Mouse (Mus musculus): ENCODE measurements around the gene Nectin1.

The Nectin1 gene

GRCm38 (mm10) chr9:43743647-43744137, at the start of gene Nectin1:
Gene Nectin1, plus strand, starts transcription at chr9:43743984.
- DNase-seq: peak; percentile 91

- DNase-seq: peak; percentile 79
Measured at GRCm38 (mm10) chr9:43698080-43698712, 45.6 kb upstream of the Nectin1 start.

GRCm38 (mm10) chr9:43698841-43699240, 44.9 kb upstream of the Nectin1 start:
- no peak for DNase-seq

- DNase-seq: no peak
Measured at GRCm38 (mm10) chr9:43699417-43700225, 44.2 kb upstream of the Nectin1 start.

GRCm38 (mm10) chr9:43700226-43700579, 43.6 kb upstream of the Nectin1 start:
- DNase-seq: no peak

- DNase-seq: no peak
Measured at GRCm38 (mm10) chr9:43701748-43702147, 42.0 kb upstream of the Nectin1 start.

GRCm38 (mm10) chr9:43707571-43707970, 36.2 kb upstream of the Nectin1 start:
- DNase-seq: no peak

- no peak for DNase-seq
Measured at GRCm38 (mm10) chr9:43708715-43709114, 35.1 kb upstream of the Nectin1 start.

GRCm38 (mm10) chr9:43713432-43713831, 30.4 kb upstream of the Nectin1 start:
- DNase-seq: no peak

- DNase-seq: peak; percentile 73
Measured at GRCm38 (mm10) chr9:43719407-43719839, 24.4 kb upstream of the Nectin1 start.

- DNase-seq: peak; percentile 23
Measured at GRCm38 (mm10) chr9:43720046-43720445, 23.7 kb upstream of the Nectin1 start.

- no peak for DNase-seq
Measured at GRCm38 (mm10) chr9:43724093-43724492, 19.7 kb upstream of the Nectin1 start.

- DNase-seq: peak; percentile 85
Measured at GRCm38 (mm10) chr9:43729450-43730266, 14.1 kb upstream of the Nectin1 start.

- DNase-seq: peak; percentile 87
Measured at GRCm38 (mm10) chr9:43730284-43731027, 13.3 kb upstream of the Nectin1 start.

- DNase-seq: no peak
Measured at GRCm38 (mm10) chr9:43731880-43732279, 11.9 kb upstream of the Nectin1 start.

GRCm38 (mm10) chr9:43732671-43733070, 11.1 kb upstream of the Nectin1 start:
- no peak for DNase-seq

GRCm38 (mm10) chr9:43734952-43735351, 8.8 kb upstream of the Nectin1 start:
- peak; percentile 43 for DNase-seq

- no peak for DNase-seq
Measured at GRCm38 (mm10) chr9:43736046-43736730, 7.6 kb upstream of the Nectin1 start.

GRCm38 (mm10) chr9:43737331-43737730, 6.5 kb upstream of the Nectin1 start:
- peak; percentile 66 for DNase-seq

- DNase-seq: peak; percentile 68
Measured at GRCm38 (mm10) chr9:43737871-43738292, 5.9 kb upstream of the Nectin1 start.

- DNase-seq: no peak
Measured at GRCm38 (mm10) chr9:43738480-43739084, 5.2 kb upstream of the Nectin1 start.

Data from lung, postnatal 10 days (tissue).